18 mouse cellular contexts compared by ENCODE assay signal in genomic region chr11:43377083-43377850, GRCm38 (mm10).
"Had no signal": no experiment of that assay in that cellular context is flagged by ENCODE, and none has a peak within 500 bp of the region (broad histone marks: within the 10 kb centered on the region; RNA-seq: fewer than 3 reads in every experiment).

No protein-coding gene starts in this region.

- DNase-seq: kidney, adult 9 months; kidney, postnatal 14 days; kidney, postnatal 4 days; layer of hippocampus, adult 9-11 months; left cerebral cortex, postnatal 4 days; lung, adult 18-20 months; lung, postnatal 10 days; lung, postnatal 36 days; midbrain, embryonic 14.5 days; thymus, adult 18-20 months; thymus, postnatal 4 days had no signal

- H3K36me3 ChIP-seq: limb, embryonic 12.5 days; limb, embryonic 15.5 days; liver, embryonic 15.5 days; lung, embryonic 15.5 days; midbrain, embryonic 10.5 days had no signal

- H3K27ac ChIP-seq: limb, embryonic 12.5 days; limb, embryonic 15.5 days; liver, embryonic 15.5 days; lung, embryonic 15.5 days; midbrain, embryonic 10.5 days had no signal

- H3K27me3 ChIP-seq: limb, embryonic 12.5 days; limb, embryonic 15.5 days; liver, embryonic 15.5 days; lung, embryonic 15.5 days had no signal

- H3K4me1 ChIP-seq: limb, embryonic 12.5 days; limb, embryonic 15.5 days; liver, embryonic 15.5 days; lung, embryonic 15.5 days; megakaryocyte, embryonic 14.5 days; midbrain, embryonic 10.5 days had no signal

- H3K4me3 ChIP-seq: limb, embryonic 12.5 days; limb, embryonic 15.5 days; liver, embryonic 15.5 days; lung, embryonic 15.5 days; megakaryocyte, embryonic 14.5 days; midbrain, embryonic 10.5 days had no signal

- H3K9ac ChIP-seq: limb, embryonic 12.5 days; limb, embryonic 15.5 days; liver, embryonic 15.5 days; lung, embryonic 15.5 days had no signal

- H3K9me3 ChIP-seq: limb, embryonic 12.5 days; limb, embryonic 15.5 days; liver, embryonic 15.5 days; lung, embryonic 15.5 days; midbrain, embryonic 10.5 days had no signal

- H3K4me2 ChIP-seq: limb, embryonic 12.5 days; limb, embryonic 15.5 days; liver, embryonic 11.5 days; liver, embryonic 15.5 days; lung, embryonic 15.5 days had no signal
